Mouse (Mus musculus) kidney, embryonic 14.5 days (tissue): ENCODE measurements around the gene Ccdc59. TPM values are rescaled to one million over a fixed set of nuclear protein-coding genes. Genes with fewer than 3 reads are reported as not detected.

ENCODE experiments used
- ATAC-seq: fragments of 200-750 bp; cut with Nextera tagmentation; 2 replicates; pipeline ENCODE4 v1.8.0; 2017; ENCODE audit warnings: moderate number of reproducible peaks, mild to moderate bottlenecking, moderate TSS enrichment, moderate library complexity; ENCODE audit not compliant: low FRiP score, low TSS enrichment
- H3K27ac ChIP-seq: fragments of 300-500 bp; sonication (generic); 2 replicates; pipeline ENCODE4 v1.5.1; 2014; ENCODE audit warnings: low read depth, mild to moderate bottlenecking, low read length, moderate library complexity, mixed read lengths
- H3K27me3 ChIP-seq: fragments of 300-500 bp; sonication (generic); 2 replicates; pipeline ENCODE4 v1.6.1; 2014; ENCODE audit warnings: mild to moderate bottlenecking, low read length; ENCODE audit not compliant: control insufficient read depth, insufficient read depth
- H3K36me3 ChIP-seq: fragments of 300-500 bp; sonication (generic); 2 replicates; pipeline ENCODE4 v1.6.1; 2014; ENCODE audit warnings: low read length, mixed read lengths; ENCODE audit not compliant: control insufficient read depth, insufficient read depth
- H3K4me1 ChIP-seq: fragments of 300-500 bp; sonication (generic); 2 replicates; pipeline ENCODE4 v1.6.1; 2014; ENCODE audit warnings: low read length, mixed read lengths; ENCODE audit not compliant: control insufficient read depth, insufficient read depth
- H3K4me2 ChIP-seq: fragments of 300-500 bp; sonication (generic); replicated peaks from 2 replicates; pipeline ENCODE4 v1.6.1; 2014; ENCODE audit warnings: low read depth, mild to moderate bottlenecking, low read length
- H3K4me3 ChIP-seq: fragments of 300-500 bp; sonication (generic); 2 replicates; pipeline ENCODE4 v1.5.1; 2014; ENCODE audit warnings: mild to moderate bottlenecking, low read length
- H3K9ac ChIP-seq: fragments of 300-500 bp; sonication (generic); 2 replicates; pipeline ENCODE4 v1.6.1; 2014; ENCODE audit warnings: low read depth, mild to moderate bottlenecking, low read length, moderate library complexity
- H3K9me3 ChIP-seq: fragments of 300-500 bp; sonication (generic); 2 replicates; pipeline ENCODE4 v1.6.1; 2016; ENCODE audit warnings: low read length; ENCODE audit not compliant: control insufficient read depth
- WGBS: fragments of 180-500 bp; shearing (Covaris S2); extraction: QIAGEN DNeasy Blood & Tissue Kit; methylation state at CpG from one replicate; pipeline ENCODE4 v1.1.7; 2014; 5-methylcytosine and 5-hydroxymethylcytosine counted together
- polyA plus RNA-seq: library from polyadenylated mRNA; unstranded; fragments of >200 nt; fragmentation: Nextera tagmentation; extraction: Ambion mirVana; gene quantifications from 2 replicates; pipeline ENCODE4 v1.2.1, GENCODE M21; 2014

The Ccdc59 gene
- polyA plus RNA-seq, 1 experiment from 2014 or later = 62.9 TPM

- H3K4me1 ChIP-seq = 0 out of 2 replicates have a peak, but pooled peaks cover 3% of the 10 kb centered on the region
- no peaks in the 10 kb centered on the region for H3K9me3 ChIP-seq
- H3K36me3 ChIP-seq = peaks cover 44% of the 10 kb centered on the region
- WGBS = 73% methylated on average over 7 of the region's 7 CpGs
- peak overlapping the region; percentile 75; the same call in 1 of the 2 replicates for H3K4me2 ChIP-seq
- H3K27me3 ChIP-seq = no peaks in the 10 kb centered on the region
- ATAC-seq = no peak
- no peak overlapping the region for H3K9ac ChIP-seq
- peak overlapping the region; percentile 58; the same call in 1 of the 2 replicates for H3K4me3 ChIP-seq
- H3K27ac ChIP-seq = no peak overlapping the region
Observed at GRCm38 (mm10) chr10:105842574-105842973, 1.7 kb downstream of the Ccdc59 start.

- Histone ChIP-seq H3K4me3 (no peak overlapping the region), H3K27me3 (no peaks in the 10 kb centered on the region), H3K9ac (no peak overlapping the region), H3K4me1 (no peaks in the 10 kb centered on the region), H3K36me3 (peaks cover 33% of the 10 kb centered on the region), H3K27ac (no peak overlapping the region), H3K4me2 (no peak overlapping the region), H3K9me3 (no peaks in the 10 kb centered on the region)
- ATAC-seq = no peak
- WGBS = 93% methylated on average over 5 of the region's 5 CpGs
Observed at GRCm38 (mm10) chr10:105850286-105850685, 9.4 kb downstream of the Ccdc59 start.

GRCm38 (mm10) chr10:105851136-105851535 lies 10.3 kb downstream of the Ccdc59 start:
- no peak overlapping the region for H3K4me3 ChIP-seq

GRCm38 (mm10) chr10:105867312-105867711 lies 26.4 kb downstream of the Ccdc59 start:
- Histone ChIP-seq H3K9ac (no peak overlapping the region), H3K27ac (no peak overlapping the region), H3K27me3 (no peaks in the 10 kb centered on the region), H3K36me3 (no peaks in the 10 kb centered on the region), H3K4me1 (no peaks in the 10 kb centered on the region), H3K4me2 (no peak overlapping the region), H3K4me3 (no peak overlapping the region), H3K9me3 (no peaks in the 10 kb centered on the region)
- no peak for ATAC-seq
- 49% methylated on average over 4 of the region's 4 CpGs for WGBS

More at GRCm38 (mm10) chr10:105851136-105851535, 10.3 kb downstream of the Ccdc59 start:
- Histone ChIP-seq H3K36me3 (peaks cover 25% of the 10 kb centered on the region), H3K4me1 (no peaks in the 10 kb centered on the region), H3K4me2 (no peak overlapping the region), H3K27ac (no peak overlapping the region), H3K9me3 (no peaks in the 10 kb centered on the region), H3K9ac (no peak overlapping the region), H3K27me3 (no peaks in the 10 kb centered on the region)
- no peak for ATAC-seq
- 84% methylated on average over 4 of the region's 4 CpGs for WGBS

Other genes starting within 250 kb of the Ccdc59 start
- gene Mettl25, start 313 bp downstream of the Ccdc59 start, polyA plus RNA-seq = 16.3 and 16.4 TPM in 2 replicates